Mouse (Mus musculus) right cerebral cortex, postnatal 4 days (tissue): ENCODE data around the gene Ppm1j.
A peak's percentile ranks its signal among the peaks of the same experiment; 100 is the strongest.

ENCODE experiments used
- DNase-seq: peaks from one replicate; pipeline ENCODE4 v3.0.0-alpha.2; 2022

Gene Ppm1j

GRCm38 (mm10) chr3:104817481-104817990, 36.7 kb downstream of the Ppm1j start:
- peak; percentile 68 for DNase-seq

- DNase-seq: peak; percentile 60
Observed at GRCm38 (mm10) chr3:104817991-104818748, 37.3 kb downstream of the Ppm1j start, which contains the start of gene Mov10. Mov10 (minus strand) TSS chr3:104818563.

GRCm38 (mm10) chr3:104818749-104819134, 37.9 kb downstream of the Ppm1j start:
- DNase-seq: no peak

GRCm38 (mm10) chr3:104820426-104820825, 39.6 kb downstream of the Ppm1j start:
- DNase-seq: no peak

- DNase-seq: no peak
Observed at GRCm38 (mm10) chr3:104822413-104822812, 41.6 kb downstream of the Ppm1j start.
